Mouse (Mus musculus): Measurements from ENCODE around the gene Rgs7. TPM values are rescaled to one million over a fixed set of nuclear protein-coding genes. Genes with fewer than 3 reads are reported as not detected.

Rgs7 gene
- polyA plus RNA-seq, 2 experiments from 2014 or later = not detected

GRCm38 (mm10) chr1:175300895-175301294 lies 191.4 kb downstream of the Rgs7 start:
- no peak for ATAC-seq

- no peak for ATAC-seq
Measured at GRCm38 (mm10) chr1:175300404-175300803, 191.9 kb downstream of the Rgs7 start.

GRCm38 (mm10) chr1:175299603-175300397 lies 192.5 kb downstream of the Rgs7 start:
- ATAC-seq = no peak

GRCm38 (mm10) chr1:175296906-175297305 lies 195.4 kb downstream of the Rgs7 start:
- no peak for ATAC-seq

GRCm38 (mm10) chr1:175290072-175290471 lies 202.2 kb downstream of the Rgs7 start:
- ATAC-seq = no peak

- no peak for ATAC-seq
Measured at GRCm38 (mm10) chr1:175262341-175262740, 230.0 kb downstream of the Rgs7 start.

- no peak for ATAC-seq
Measured at GRCm38 (mm10) chr1:175259374-175259773, 232.9 kb downstream of the Rgs7 start.

- no peak for ATAC-seq
Measured at GRCm38 (mm10) chr1:175255224-175255623, 237.1 kb downstream of the Rgs7 start.

GRCm38 (mm10) chr1:175254724-175255123 lies 237.6 kb downstream of the Rgs7 start:
- ATAC-seq = no peak

- ATAC-seq = no peak
Measured at GRCm38 (mm10) chr1:175242135-175242534, 250.2 kb downstream of the Rgs7 start.

- no peak for ATAC-seq
Measured at GRCm38 (mm10) chr1:175240137-175240536, 252.2 kb downstream of the Rgs7 start.

- no peak for ATAC-seq
Measured at GRCm38 (mm10) chr1:175221593-175222500, 270.5 kb downstream of the Rgs7 start.

GRCm38 (mm10) chr1:175219563-175219962 lies 272.7 kb downstream of the Rgs7 start:
- ATAC-seq = no peak

- no peak for ATAC-seq
Measured at GRCm38 (mm10) chr1:175207004-175207403, 285.3 kb downstream of the Rgs7 start.

- no peak for ATAC-seq
Measured at GRCm38 (mm10) chr1:175205633-175206032, 286.7 kb downstream of the Rgs7 start.

GRCm38 (mm10) chr1:175203544-175203943 lies 288.8 kb downstream of the Rgs7 start:
- no peak for ATAC-seq

- no peak for ATAC-seq
Measured at GRCm38 (mm10) chr1:175202902-175203301, 289.4 kb downstream of the Rgs7 start.

GRCm38 (mm10) chr1:175198881-175199280 lies 293.4 kb downstream of the Rgs7 start:
- ATAC-seq = no peak

- ATAC-seq = no peak
Measured at GRCm38 (mm10) chr1:175195806-175196205, 296.5 kb downstream of the Rgs7 start.

- ATAC-seq = no peak
Measured at GRCm38 (mm10) chr1:175188186-175188585, 304.1 kb downstream of the Rgs7 start.

GRCm38 (mm10) chr1:175185211-175185610 lies 307.1 kb downstream of the Rgs7 start:
- no peak for ATAC-seq

GRCm38 (mm10) chr1:175184736-175185135 lies 307.6 kb downstream of the Rgs7 start:
- ATAC-seq = no peak

- no peak for ATAC-seq
Measured at GRCm38 (mm10) chr1:175178733-175179132, 313.6 kb downstream of the Rgs7 start.
